Mouse (Mus musculus): ENCODE measurements around the gene Cntn1. TPM values are rescaled to one million over a fixed set of nuclear protein-coding genes. Genes with fewer than 3 reads are reported as not detected.

Gene Cntn1
- total RNA-seq, 2 experiments from 2014 or later, result 0.11 to 0.23 TPM

DNA sequence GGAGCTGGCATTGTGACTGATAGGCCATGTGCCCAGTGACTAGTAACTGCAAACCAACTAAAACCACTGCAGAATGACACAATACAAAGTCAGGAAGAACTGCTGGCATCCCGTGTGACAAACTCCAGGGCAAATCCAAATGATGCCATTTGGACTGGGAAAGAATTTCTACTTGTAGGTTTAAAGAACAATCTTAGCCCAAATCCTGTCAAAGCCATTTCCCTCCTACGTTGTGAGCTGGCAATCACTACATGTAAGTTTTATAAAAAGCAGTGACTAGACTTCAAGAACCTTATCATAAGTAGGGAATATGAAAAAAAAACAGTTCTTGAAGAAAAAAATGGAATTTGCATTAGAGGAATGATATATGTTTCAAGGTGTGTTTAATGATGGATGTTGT is 170.5 kb downstream of the Cntn1 start:
- TF ChIP-seq CTCF (IDR thresholded peaks at IDR 0.05), result no peak
- Histone ChIP-seq H3K27ac (no peak overlapping the region), H3K4me3 (no peak overlapping the region)
- no peak for DNase-seq
- intact Hi-C loops (cut with DNase I), result no loop called here

DNA sequence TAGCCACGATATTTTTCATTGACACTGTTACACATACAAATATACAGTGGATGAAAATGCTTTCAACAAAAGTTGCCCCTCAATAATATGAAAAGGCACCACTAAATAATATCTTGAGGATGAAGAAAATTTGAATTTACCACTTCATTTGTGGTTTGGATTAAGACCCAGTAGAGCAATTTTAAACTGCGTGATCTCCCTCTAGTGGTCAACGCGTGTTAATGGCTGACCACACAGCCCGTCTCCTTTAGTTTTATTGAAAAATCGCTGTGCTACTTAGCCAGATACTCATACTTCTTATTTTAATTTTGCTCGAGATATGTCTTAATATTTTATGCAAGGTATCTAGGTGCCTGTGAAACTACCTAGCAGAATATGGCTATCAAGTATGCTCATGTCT is 180.4 kb downstream of the Cntn1 start:
- Histone ChIP-seq H3K4me3 (no peak overlapping the region), H3K27ac (no peak overlapping the region)
- DNase-seq, result no peak
- TF ChIP-seq CTCF (IDR thresholded peaks at IDR 0.05), result peak; percentile 76
- intact Hi-C loops (cut with DNase I), result loop anchor here (1.0 kb wide), 1 partner anchor 262 kb away; no protein-coding TSS in a partner anchor

DNA sequence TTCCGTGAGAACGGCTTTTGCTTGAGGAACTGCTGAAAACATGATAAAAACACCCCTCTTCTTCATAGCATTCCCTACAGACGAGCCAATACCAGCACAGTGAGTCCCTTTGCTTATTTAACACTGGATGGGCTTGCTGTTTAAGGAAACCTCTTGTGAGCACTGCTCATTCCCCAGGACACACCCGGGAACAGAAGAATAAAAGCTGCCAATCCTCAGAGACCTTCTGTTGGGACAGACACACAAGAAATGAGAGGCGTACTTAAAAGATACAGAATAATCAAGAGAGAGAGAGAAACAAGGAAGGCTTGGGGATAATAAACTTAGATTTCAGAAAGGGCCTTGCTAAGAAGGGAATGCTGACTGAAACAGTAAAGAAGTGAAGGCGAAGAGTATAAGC is 184.9 kb downstream of the Cntn1 start:
- no peak overlapping the region for H3K4me3 ChIP-seq
- no peak for TF ChIP-seq CTCF (IDR thresholded peaks at IDR 0.05)
- H3K27ac ChIP-seq, result no peak overlapping the region
- intact Hi-C loops (cut with DNase I), result no loop called here
- DNase-seq, result no peak

DNA sequence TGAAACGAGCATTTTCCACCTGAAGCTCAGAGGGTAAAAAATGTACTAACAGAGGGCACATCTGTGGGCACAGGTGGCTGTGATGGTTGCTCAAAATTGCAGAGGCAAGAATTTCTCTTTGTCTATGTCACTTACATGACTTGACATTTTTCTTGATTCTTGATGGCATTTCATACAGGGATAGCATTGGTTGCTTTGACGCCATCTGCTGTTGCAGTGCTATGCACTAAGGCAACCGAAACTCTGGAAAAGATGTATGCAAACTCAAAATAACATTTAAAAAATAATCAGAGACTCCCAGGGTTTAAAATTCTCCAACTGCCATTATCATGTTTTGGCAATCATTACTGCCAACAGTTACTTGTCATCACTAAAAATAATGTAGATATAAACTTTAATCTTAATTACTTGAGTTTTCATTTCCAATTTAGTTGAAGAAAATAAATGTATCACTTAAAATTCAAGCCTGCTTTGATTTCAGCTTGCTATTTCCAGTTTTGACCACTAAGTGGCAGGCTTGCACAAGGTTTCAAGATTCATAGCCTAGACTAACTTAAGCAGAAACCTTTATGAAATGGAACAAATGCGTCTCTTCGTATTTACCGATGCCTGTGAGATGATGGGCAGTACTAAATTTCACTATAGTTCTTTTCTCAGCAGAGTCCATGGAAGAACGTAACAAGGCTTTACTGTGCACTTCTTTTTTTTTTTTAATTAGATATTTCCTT is 214.2 kb downstream of the Cntn1 start:
- TF ChIP-seq CTCF (IDR thresholded peaks at IDR 0.05), result peak; percentile 79
- no peak overlapping the region for H3K4me3 ChIP-seq
- DNase-seq, result peak; percentile 16
- intact Hi-C loops (cut with DNase I), result loop anchor here (5.0 to 10.0 kb wide), 2 partner anchors 170 to 952 kb away; no protein-coding TSS in a partner anchor
- H3K27ac ChIP-seq, result no peak overlapping the region

DNA sequence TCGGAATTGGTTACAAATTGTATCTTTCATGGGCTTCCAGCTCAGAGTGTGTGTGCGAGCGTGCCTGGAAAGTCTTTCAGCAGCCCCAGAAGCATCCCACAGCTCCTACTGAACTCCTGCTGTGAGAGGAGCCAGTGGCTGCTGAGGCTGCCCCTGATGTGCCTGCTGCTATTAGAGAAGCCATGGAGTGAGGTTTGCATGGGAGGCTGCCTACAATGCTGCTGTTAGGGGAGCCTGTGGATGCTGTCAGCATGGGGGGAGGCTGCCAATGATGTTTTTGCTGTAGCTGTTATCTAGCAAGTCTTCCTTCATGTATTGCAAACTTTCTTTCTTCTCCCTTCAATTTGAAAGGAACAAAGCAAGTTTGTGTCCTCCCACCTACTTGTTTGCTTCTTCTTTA is 217.4 kb downstream of the Cntn1 start:
- intact Hi-C loops (cut with DNase I), result loop anchor here (5.0 to 10.0 kb wide), 2 partner anchors 166 to 949 kb away; no protein-coding TSS in a partner anchor

DNA sequence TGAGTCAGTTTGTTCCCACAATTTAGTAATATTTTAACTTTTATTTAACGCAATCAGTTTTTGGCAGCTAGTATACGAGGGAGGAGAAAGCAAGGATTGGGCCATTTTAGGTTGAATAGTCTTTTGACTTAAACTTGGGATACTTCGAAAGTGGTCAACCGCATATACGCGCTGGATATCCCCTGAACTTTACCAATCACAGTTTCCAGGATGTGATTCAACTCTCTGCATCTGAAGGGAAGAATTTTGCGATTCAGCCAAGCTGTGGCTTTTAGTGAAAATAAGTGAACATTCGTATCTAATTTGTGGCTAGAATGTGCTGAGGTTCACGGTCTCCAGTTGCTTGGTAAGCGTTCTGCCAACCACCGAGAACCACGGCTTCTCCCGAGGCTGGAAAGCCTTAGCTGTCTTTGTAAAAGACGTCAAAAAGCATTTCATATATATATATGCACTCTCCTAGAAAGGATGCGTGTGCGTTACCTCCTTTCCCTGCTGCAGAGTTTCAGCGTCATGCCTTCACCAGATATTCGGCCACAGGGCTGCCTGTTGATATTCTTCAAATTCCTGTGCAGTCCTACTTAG is 217.9 kb downstream of the Cntn1 start:
- no peak for TF ChIP-seq CTCF (IDR thresholded peaks at IDR 0.05)
- no peak for DNase-seq
- intact Hi-C loops (cut with DNase I), result loop anchor here (5.0 to 10.0 kb wide), 2 partner anchors 166 to 948 kb away; no protein-coding TSS in a partner anchor

More for the DNA sequence above, 217.4 kb downstream of the Cntn1 start:
- H3K4me3 ChIP-seq, result no peak overlapping the region
- no peak for DNase-seq
- no peak overlapping the region for H3K27ac ChIP-seq
- no peak for TF ChIP-seq CTCF (IDR thresholded peaks at IDR 0.05)

DNA sequence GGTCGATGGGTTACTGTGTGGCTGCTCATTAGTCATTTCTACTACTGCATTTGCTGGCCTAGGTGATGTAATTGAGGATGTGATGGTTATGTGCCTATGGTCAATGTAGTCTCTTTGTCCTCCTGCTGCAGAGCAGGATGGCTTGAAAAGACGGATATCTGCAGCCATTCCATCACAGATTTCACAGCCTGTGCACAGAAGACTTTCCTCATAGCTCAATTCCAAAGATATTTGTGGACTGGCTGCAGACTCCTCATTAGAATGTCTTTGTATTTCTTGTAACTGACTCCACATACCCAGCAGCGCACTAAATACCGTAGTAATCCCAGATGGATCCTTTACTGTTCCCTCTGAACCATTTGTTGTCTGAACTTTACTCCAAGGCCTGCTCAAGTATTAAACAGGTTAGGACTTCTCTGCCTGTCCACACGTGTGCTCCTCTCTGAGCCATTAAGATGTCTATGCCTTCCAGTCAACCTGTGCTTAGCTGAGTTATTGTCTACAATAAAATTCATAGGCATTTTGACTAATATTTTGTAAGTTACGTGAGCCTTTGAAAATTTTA is 220.9 kb downstream of the Cntn1 start:
- Histone ChIP-seq H3K4me3 (no peak overlapping the region), H3K27ac (no peak overlapping the region)
- TF ChIP-seq CTCF (IDR thresholded peaks at IDR 0.05), result no peak
- DNase-seq, result no peak
- intact Hi-C loops (cut with DNase I), result no loop called here

More for the DNA sequence above, 217.9 kb downstream of the Cntn1 start:
- Histone ChIP-seq H3K27ac (no peak overlapping the region), H3K4me3 (no peak overlapping the region)

DNA sequence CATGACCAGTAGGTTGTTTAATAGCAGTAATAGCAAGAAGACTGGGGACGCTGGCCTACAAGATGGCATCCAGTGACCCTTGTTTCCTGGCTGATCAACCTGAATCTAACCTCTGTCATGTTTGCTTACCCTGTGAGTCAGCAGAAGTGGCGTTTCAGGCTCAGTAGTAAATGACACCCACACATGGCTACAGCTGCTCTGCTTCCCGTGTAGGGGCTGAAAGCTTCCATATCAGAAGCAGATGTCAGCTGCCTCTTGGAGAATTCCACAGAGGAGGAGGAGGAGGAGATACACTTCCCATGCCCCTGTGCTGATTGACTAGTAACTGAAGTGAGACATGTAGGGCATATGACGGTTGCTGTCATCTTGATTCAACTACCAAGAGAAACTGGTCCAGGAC is 225.9 kb downstream of the Cntn1 start:
- no peak for DNase-seq
- no peak overlapping the region for H3K27ac ChIP-seq
- intact Hi-C loops (cut with DNase I), result no loop called here

DNA sequence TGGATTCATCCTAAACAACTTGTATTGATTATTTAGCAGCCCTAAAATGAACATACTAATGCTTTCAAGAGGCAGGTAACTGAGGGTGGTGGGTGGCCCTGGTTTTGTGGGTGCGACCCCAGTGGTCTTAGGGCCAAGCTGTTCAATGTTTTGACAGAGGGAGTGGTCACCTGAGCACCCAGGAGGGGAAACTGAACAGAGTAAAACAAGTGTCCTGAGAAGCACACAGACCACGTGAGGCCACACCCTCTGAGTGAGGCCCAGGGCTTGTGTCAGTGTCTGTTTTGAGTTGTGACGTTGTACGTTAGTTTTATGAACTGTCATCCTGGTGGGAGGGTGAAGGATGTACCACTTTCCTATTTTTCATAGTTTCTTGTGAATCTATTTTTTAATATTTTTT is 227.0 kb downstream of the Cntn1 start:
- no peak overlapping the region for H3K4me3 ChIP-seq
- DNase-seq, result no peak
- no peak for TF ChIP-seq CTCF (IDR thresholded peaks at IDR 0.05)
- H3K27ac ChIP-seq, result no peak overlapping the region
- intact Hi-C loops (cut with DNase I), result no loop called here

More for the DNA sequence above, 225.9 kb downstream of the Cntn1 start:
- TF ChIP-seq CTCF (IDR thresholded peaks at IDR 0.05), result no peak
- no peak overlapping the region for H3K4me3 ChIP-seq

DNA sequence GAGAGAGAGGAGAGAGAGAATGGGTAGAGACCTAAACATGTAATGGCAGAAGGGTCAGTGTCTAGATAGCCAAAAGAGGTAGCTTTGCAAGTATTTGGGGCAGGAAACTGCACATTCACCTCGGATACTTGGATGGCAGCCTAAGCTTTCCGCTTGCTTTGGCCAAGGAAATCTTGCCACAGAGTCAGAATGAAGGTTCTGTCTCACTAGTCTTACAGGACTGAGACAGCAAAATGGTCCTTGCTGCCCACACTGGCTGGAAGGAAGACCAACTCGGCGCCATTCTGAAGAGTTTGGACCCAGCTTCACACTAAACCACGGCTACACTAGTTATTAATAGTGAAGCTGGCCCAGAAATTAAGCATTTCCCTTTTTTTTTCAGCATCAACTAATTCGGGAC is 230.0 kb downstream of the Cntn1 start:
- intact Hi-C loops (cut with DNase I), result no loop called here
- TF ChIP-seq CTCF (IDR thresholded peaks at IDR 0.05), result no peak
- H3K4me3 ChIP-seq, result no peak overlapping the region
- no peak for DNase-seq
- no peak overlapping the region for H3K27ac ChIP-seq

DNA sequence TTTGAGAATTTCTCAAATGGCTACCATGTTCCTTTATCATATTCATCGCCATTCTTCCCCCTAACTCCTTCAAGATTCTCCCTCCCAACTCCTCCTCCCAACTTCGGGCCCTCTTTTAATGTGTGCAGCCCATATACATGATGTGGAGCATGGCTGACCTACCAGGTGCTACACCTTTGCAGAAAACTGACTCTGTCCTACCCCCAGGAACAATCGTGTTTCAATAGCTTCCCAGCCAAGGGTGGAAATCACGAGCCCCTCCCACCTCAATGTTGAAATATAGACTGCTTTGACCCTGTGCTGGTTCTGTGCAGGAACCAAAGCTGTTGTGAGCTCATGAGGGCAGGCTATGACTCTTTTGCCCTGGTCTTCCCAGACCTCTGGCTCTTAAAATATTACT is 236.7 kb downstream of the Cntn1 start:
- TF ChIP-seq CTCF (IDR thresholded peaks at IDR 0.05), result no peak
- no peak for DNase-seq
- Histone ChIP-seq H3K27ac (no peak overlapping the region), H3K4me3 (no peak overlapping the region)
- intact Hi-C loops (cut with DNase I), result no loop called here

DNA sequence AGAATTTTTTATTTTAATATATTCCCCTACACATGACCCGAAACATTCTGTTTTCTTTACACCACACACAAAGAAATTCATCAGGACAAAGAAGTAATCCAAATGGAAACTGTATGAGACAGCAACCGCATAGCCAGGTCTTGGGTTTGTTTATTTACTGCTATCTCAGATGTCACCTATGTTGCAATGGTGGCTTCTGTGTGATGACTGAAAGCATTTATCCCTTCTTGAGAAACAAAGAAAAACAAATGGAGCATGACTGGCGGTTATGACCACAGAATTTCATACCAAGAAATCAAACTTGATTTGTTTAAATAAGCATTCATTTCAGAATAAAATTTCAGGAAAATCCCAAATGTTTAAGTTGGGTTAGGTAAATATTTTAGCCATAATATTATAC is 245.5 kb downstream of the Cntn1 start:
- no peak for DNase-seq
- Histone ChIP-seq H3K27ac (no peak overlapping the region), H3K4me3 (no peak overlapping the region)
- intact Hi-C loops (cut with DNase I), result no loop called here
- TF ChIP-seq CTCF (IDR thresholded peaks at IDR 0.05), result no peak

DNA sequence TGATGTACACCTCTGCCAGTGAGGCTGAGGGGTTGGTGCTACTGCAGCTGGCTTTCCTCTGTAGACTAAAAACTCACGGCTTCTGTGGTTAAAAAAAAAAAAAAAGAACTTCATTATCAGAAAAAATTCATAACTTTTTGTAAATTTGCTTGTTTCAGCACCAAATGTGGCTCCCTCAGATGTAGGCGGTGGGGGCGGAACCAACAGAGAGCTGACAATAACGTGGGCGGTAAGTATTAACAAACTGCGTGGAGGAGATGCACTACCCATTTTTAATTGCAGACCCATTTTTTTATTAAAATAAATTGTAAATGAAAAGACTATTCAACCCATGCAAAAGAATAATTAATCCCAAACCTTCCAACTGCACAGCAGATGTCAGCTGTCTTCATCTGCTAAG is 251.8 kb downstream of the Cntn1 start:
- DNase-seq, result no peak
- H3K27ac ChIP-seq, result no peak overlapping the region
- intact Hi-C loops (cut with DNase I), result no loop called here
- no peak overlapping the region for H3K4me3 ChIP-seq
- TF ChIP-seq CTCF (IDR thresholded peaks at IDR 0.05), result no peak

All from gastrocnemius, adult 2 months (tissue).